Mouse (Mus musculus) kidney, postnatal 10 days (tissue): Measurements from ENCODE around the gene Nrd1.

Experiments
- DNase-seq: peaks from one replicate; pipeline ENCODE4 v3.0.0; 2021; ENCODE audit warnings: mixed read lengths

Gene Nrd1

DNA sequence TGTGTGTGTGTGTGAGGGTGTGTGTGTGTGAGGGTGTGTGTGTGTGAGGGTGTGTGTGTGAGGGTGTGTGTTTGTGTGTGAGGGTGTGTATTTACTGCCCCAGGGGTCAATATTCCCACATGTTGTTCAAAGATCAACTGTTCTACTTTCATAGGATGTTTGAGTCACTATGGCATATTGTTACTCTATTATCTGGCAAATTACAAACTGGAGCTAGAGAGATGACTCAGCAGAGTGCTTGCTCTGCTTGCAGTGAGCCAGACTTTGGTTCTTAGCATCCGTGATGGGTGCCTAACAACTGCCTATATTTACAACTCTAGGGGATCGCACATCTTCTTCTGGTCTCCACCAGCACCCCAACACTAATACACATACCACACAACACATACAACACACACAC, 29.4 kb downstream of the Nrd1 start:
- no peak for DNase-seq

GRCm38 (mm10) chr4:109030266-109030665, 29.8 kb downstream of the Nrd1 start:
- no peak for DNase-seq

GRCm38 (mm10) chr4:109036327-109036726, 35.9 kb downstream of the Nrd1 start:
- DNase-seq = peak; percentile 77

- no peak for DNase-seq
Observed at GRCm38 (mm10) chr4:109042739-109043138, 42.3 kb downstream of the Nrd1 start.

- DNase-seq = no peak
Observed at GRCm38 (mm10) chr4:109043294-109043693, 42.8 kb downstream of the Nrd1 start.

- no peak for DNase-seq
Observed at GRCm38 (mm10) chr4:109043756-109044155, 43.3 kb downstream of the Nrd1 start.

GRCm38 (mm10) chr4:109048258-109048657, 47.8 kb downstream of the Nrd1 start:
- no peak for DNase-seq

DNA sequence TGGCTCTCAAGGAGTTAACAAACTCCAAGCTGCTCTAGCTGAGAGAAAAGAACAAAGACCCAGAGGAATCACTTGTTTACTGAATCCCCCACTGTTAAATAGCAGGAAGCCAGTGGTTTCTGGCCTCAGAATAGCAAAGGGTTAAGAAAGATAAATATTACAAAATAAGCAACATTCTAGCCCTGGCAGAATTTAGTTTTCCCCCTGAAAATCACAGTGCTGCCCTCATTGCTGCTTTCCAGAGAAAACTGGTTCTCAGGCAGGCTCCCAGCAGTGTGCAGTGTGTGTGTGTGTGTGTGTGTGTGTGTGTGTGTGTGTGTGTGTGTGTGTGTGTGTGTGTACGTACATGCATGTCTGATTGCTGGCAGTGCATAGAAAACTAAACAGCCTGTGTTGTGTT, 51.8 kb downstream of the Nrd1 start:
- no peak for DNase-seq

- no peak for DNase-seq
Observed at GRCm38 (mm10) chr4:109054003-109054402, 53.5 kb downstream of the Nrd1 start.

- DNase-seq = peak; percentile 34
Observed at GRCm38 (mm10) chr4:109056351-109056750, 55.9 kb downstream of the Nrd1 start.

DNA sequence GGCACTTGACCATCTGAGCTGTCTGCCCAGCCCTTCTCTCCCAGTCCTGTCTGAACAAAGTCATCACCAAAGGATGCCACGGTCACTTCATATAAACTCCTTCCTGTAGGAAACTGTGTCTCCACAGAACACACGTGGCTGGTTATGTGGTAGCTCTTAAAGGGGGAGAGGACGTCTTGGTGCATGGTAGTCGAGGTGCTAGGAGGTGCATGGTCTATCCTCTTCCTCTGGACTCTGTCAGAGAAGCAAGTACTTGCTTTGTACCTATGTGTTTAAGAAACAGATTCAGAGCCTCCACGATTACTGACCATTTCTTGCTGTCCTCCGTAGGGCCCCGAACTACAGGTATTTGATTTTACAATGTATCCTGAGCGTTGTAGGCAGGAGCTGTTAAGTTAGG, 57.2 kb downstream of the Nrd1 start:
- DNase-seq = no peak

GRCm38 (mm10) chr4:109059255-109059821, 58.9 kb downstream of the Nrd1 start:
- no peak for DNase-seq

- no peak for DNase-seq
Observed at GRCm38 (mm10) chr4:109064941-109065340, 64.5 kb downstream of the Nrd1 start.

- no peak for DNase-seq
Observed at GRCm38 (mm10) chr4:109065714-109066113, 65.3 kb downstream of the Nrd1 start.

DNA sequence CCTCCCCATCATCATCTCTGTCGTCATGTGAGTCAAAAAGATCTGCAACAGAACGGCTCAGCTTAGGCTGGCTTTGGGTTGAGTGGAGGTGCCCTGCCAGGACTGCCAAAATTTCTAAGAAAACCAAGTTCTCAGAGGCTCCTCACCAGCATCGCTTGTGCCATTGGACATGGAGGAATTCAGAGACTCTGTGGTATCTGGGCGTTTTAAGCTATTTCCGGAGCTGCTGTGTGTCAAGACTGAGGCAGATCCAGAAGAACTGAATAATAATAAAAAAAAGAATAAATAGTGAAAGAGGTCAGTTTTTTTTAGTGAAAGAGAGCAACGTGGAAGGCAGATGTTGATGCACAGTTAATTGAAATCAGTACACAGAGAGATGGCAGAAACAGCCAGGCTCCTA, 72.4 kb downstream of the Nrd1 start:
- DNase-seq = no peak

- DNase-seq = no peak
Observed at GRCm38 (mm10) chr4:109073296-109073695, 72.8 kb downstream of the Nrd1 start.

DNA sequence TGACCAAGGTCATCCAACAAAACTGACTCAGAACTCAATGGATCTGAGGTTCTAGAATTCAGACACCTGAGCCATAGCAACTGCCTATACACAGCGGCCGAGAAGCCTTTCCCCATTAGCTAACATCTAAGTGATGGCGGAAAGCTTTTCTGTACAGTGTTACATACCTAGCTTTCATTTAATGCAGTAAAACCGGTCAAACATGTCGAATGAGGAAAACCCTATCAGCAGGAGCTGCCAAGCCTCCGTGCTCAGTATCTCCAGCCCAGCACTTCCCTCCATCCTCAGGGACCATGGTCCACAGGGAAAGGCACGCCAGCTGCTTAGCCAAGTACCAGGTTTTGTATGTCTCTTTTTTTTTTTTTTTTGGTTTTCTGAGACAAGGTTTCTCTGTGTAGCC, 78.5 kb downstream of the Nrd1 start:
- no peak for DNase-seq

GRCm38 (mm10) chr4:109079676-109080075, 79.2 kb downstream of the Nrd1 start:
- peak; percentile 30 for DNase-seq

DNA sequence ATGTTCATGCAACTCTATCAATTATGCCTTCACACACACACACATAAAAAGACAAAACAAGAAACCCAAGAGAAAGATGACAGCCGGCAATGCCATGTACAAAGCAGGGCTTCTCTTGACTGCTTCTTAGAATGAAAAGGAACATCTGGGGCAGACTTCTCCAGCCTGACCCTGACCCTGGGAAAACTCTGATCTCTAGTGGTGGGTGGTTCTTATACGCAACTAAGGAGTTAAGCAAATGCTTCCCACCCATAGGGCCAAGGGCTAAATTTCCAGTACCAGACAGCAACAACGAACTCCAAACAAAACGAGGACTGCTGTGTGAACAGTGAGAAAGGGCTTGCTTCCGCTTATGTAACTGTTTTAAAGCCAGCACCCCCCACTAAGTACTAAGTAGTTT, 79.7 kb downstream of the Nrd1 start:
- DNase-seq = no peak

DNA sequence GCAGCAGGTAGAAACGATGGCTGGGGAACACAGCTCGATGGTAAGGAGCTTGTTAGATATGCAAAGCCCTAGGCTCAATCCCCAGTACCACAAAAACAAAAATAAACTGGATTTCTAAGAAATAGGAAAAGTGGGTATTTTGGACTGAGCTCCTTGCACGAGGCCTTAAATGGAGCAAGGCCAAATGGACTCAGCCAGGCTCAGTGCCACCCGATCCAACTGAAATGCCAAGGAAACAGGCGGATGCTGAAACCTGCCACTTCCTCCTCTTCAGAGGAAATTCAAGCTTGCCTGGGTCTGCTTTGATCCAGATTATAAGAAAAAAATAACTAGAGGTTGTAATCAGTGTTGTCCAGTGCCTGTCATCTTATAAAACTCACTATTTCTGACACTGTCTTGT, 88.7 kb downstream of the Nrd1 start:
- no peak for DNase-seq

DNA sequence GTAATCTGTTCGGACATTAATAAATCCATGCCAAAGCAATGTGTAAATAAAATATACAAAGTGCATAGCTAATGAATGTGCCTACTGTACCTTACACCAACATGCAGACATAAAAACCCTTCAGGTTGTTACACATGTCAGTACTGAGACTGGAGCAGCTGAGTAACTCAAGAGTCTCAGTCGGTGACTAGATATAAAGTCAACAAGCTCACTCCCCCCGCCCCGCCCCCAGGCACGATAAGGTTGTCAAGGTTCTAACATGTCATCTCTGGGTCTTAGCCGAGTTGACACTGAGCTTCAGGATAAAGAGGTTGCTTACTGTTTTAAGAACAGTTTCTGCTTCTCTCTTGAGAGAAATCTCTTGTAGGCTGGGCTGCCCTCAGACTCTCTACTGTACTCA, 89.5 kb downstream of the Nrd1 start:
- no peak for DNase-seq

- no peak for DNase-seq
Observed at GRCm38 (mm10) chr4:109091241-109091777, 90.9 kb downstream of the Nrd1 start.

- no peak for DNase-seq
Observed at GRCm38 (mm10) chr4:109092344-109092743, 91.9 kb downstream of the Nrd1 start.

DNA sequence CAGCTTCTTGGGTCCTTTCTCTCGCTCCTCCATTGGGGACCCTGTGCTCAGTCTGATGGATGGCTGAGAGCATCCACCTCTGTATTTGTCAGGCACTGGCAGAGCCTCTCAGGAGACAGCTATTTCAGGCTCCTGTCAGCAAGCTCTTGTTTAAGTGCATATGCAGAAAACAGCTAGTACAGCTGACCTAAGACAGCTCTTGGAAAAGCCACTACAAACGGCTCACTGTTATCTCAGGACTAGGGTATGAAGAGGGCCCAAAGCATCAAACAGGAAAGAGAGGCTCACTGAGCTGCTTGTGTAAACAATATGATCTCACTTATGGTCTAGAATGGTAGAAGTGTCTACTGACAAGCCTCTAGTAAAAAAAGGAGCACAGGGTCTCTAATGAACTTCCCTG, 93.8 kb downstream of the Nrd1 start:
- DNase-seq = no peak

DNA sequence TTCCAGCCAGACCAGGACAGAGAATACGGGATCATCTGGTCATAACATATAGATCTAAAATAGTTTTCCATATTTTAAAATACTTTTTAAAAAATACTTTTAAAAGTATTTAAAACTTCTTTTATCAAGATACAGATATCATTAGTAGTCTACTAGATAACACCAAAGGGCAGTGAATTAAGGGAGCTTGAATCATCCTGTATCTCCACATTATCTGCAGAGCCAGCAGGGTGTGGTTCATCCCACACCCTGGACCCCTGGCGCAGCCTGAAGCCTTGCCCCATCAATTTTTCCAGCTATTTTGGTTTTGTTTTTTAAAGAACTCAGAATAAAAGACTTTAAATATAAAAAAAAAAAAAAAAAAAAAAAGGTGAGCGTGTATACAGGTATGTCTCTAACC, 98.4 kb downstream of the Nrd1 start:
- DNase-seq = no peak
